Mouse (Mus musculus) gastrocnemius, adult 18-20 months (tissue): ENCODE measurements around the gene Rxfp4. TPM values are rescaled to one million over a fixed set of nuclear protein-coding genes. Genes with fewer than 3 reads are reported as not detected.
A peak's percentile ranks its signal among the peaks of the same experiment; 100 is the strongest.

Experiments
- DNase-seq: peaks from one replicate; pipeline ENCODE4 v3.0.0; 2021; ENCODE audit warnings: low spot score
- total RNA-seq, 2 experiments: library from RNA; stranded (reverse); gene quantifications; 2 replicates each; pipeline ENCODE4 v1.2.3; 2021

Gene Rxfp4
- total RNA-seq, 2 experiments from 2014 or later: not detected

- DNase-seq: no peak
Measured at GRCm38 (mm10) chr3:88629244-88629643, 23.7 kb downstream of the Rxfp4 start.

DNA sequence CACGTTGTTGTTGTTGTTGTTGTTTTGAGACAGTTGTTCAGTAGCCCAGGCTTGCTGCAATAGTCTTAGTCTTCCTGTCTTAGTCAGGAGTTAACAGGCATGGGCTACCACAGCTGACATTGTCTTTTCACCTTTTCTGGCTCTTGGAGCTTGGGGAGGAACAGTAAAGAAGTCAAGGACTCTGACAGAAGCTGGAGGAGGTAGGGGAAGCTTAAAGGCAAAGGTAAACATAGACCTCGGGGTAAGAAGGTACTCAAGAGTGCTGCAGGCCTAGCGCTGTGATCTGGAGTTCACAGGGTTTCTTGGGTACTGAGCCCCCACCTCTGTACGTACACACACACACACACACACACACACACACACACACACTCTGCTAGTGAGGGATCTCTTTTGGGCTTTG lies 24.2 kb downstream of the Rxfp4 start:
- DNase-seq: no peak

GRCm38 (mm10) chr3:88627535-88627934 lies 25.4 kb downstream of the Rxfp4 start:
- no peak for DNase-seq

DNA sequence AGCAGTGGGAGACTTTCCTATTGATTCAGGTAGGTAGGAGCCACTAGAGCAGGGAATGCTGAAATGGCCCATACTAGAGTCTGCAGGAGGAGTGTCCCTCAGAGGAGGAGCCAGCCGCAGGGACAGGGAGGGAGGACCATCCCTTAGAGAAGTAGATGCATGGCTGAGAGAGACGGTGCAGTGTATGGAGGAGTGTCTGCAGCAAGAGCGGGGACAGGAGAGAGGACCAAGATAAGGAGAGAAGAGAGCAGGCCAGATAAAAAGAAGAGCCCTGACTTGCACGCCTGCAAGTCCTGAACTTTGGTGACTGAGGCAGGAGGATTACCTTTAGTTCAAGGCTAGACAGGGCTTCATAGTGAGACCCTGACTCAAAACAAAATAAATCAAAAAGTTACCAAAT lies 25.8 kb downstream of the Rxfp4 start:
- DNase-seq: no peak

GRCm38 (mm10) chr3:88626316-88626715 lies 26.6 kb downstream of the Rxfp4 start:
- DNase-seq: no peak

DNA sequence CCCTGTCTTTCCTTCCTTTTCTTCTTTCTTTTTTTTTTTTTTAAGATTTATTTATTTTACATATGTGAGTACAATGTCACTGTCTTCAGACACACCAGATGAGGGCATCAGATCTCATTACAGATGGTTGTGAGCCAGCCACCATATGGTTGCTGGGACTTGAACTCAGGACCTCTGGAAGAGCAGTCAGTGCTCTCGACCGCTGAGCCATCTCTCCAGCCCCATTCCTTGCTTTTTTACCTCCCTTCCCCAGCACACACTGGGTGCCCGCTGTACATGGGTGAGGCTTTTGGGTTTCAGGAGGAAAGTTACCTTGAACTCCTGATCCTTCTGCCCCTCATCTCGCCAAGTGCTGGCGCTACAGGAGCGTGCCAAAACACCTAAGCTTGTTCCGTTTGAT lies 27.4 kb downstream of the Rxfp4 start:
- no peak for DNase-seq

DNA sequence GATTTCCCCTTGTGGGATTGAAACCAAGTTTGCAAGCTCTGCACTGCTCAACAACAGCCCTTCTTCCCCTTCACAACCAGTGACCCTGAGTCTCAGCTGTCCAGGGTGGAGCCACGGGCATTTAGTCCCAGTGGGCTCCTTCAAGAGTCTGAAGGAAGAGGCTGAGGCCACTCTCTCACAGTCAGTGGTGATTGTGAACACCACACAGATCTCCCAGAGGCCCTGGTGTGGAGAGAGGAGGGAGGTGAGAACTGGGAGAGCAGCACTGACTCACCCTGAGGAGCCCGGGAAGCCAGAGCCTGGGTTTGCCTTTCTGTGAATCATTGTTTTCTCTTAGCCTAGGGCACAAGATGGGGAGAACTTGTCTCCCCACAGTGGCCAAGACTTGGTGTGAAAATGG lies 28.0 kb downstream of the Rxfp4 start:
- peak; percentile 52 for DNase-seq

- no peak for DNase-seq
Measured at GRCm38 (mm10) chr3:88624324-88624723, 28.6 kb downstream of the Rxfp4 start.

- no peak for DNase-seq
Measured at GRCm38 (mm10) chr3:88623346-88624135, 29.4 kb downstream of the Rxfp4 start.

DNA sequence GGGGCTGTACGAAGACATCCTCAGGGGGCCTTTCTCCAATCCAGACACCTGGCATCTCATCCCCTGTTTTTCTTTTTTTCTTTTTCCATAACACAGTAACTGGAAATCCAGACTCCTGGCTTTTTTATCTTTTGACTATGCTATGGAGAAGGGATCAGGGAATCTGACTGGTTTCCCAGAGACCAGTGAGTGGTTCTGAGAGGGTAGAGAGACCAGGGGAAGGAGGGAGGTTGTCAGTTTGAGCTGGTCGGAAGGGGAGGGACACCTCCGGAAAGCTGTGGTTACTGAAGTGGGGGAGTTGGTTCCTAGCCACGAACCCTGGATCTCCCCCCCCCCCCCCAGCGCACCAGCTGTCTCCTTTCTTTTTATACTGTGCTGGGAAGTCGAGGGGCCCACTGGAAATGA lies 30.0 kb downstream of the Rxfp4 start:
- DNase-seq: no peak

- peak; percentile 38 for DNase-seq
Measured at GRCm38 (mm10) chr3:88622113-88622940, 30.6 kb downstream of the Rxfp4 start.

GRCm38 (mm10) chr3:88621537-88622112 lies 31.3 kb downstream of the Rxfp4 start:
- peak; percentile 53 for DNase-seq

DNA sequence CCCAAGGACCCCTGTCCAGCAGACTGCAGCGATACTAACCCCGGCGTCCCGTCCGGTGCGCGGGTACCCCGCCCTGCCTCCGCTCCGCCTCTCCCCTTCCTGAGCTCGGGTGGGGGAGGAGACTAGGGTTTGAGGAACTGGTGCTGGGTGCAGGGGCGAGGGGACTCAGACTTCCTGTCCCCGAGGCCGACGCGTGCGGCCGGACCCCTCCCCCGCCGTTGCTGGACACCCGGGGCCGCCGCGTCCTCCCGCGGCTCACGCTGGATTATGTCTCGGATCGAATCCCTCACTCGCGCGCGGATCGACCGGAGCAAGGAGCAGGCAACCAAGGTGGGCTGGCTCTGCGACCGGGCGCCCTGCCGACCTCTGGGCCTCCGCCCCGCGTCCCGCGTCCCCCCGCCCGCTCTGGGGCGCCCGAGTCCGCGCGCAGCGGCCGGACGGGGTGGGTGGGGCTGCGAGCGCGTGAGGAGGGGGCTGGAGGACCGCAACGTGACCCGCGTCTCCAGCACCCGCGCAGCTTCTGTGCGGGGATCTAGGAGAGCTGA lies 31.9 kb downstream of the Rxfp4 start:
- DNase-seq: peak; percentile 73

- no peak for DNase-seq
Measured at GRCm38 (mm10) chr3:88620146-88620991, 32.6 kb downstream of the Rxfp4 start.

- DNase-seq: peak; percentile 64
Measured at GRCm38 (mm10) chr3:88619113-88620097, 33.5 kb downstream of the Rxfp4 start.

- DNase-seq: no peak
Measured at GRCm38 (mm10) chr3:88618074-88618871, 34.7 kb downstream of the Rxfp4 start.

DNA sequence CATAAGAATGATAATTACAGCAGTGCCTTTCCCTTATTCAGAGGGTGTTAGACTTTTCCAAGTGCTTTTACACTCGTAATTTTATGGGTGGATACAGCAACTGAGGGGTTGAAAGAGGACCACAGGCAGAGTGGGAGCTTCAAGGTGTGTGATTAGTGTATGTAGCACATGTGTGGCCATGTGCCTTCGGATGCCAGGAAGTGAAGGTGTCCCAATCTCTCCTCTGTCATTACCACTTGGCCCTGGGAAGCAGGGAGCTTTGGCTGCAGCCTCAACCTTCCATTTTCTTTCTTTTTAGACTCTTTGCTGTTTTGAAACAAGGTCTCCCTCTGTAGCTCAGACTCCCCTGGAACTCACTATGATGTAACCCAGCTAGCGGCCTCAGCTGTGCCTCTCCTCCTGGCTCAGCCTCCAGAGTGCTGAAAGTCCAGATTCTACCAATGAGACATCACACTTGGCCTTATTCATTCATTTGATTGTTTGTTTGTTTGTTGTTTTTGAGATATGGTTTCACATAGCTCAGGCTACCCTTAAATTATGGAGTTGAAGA lies 35.9 kb downstream of the Rxfp4 start:
- no peak for DNase-seq

- DNase-seq: peak; percentile 86
Measured at GRCm38 (mm10) chr3:88615902-88616391, 37.0 kb downstream of the Rxfp4 start.
